Comparison of ENCODE assay signal across 21 mouse cellular contexts in genomic region chr1:159566046-159566445, GRCm38 (mm10). TPM values are rescaled to one million over a fixed set of nuclear protein-coding genes. Genes with fewer than 3 reads are reported as not detected.
DNase-seq lines count a peak whose midpoint lies in the region; ATAC-seq and TF ChIP-seq lines count a peak whose summit lies in the region.
"Had no signal": no experiment of that assay in that cellular context is flagged by ENCODE, and none has a peak within 500 bp of the region (broad histone marks: within the 10 kb centered on the region; RNA-seq: fewer than 3 reads in every experiment).

No protein-coding gene starts in this region.

- DNase-seq in heart, adult 11 months = peak; percentile 55
- DNase-seq in heart, adult 9 months (ENCODE audit: low spot score in 2 of 2) = no peak
- peak; percentile 77 for DNase-seq in midbrain, embryonic 11.5 days (ENCODE audit: low spot score, missing footprints)
- peak; percentile 35 for DNase-seq in ES-CJ7 (ENCODE audit: low read depth, low spot score)
- no peak for DNase-seq in brain, embryonic 14.5 days (ENCODE audit: low read depth)
- no peak for DNase-seq in testis, postnatal 10 days (ENCODE audit: low spot score)
- DNase-seq in right cerebral cortex, adult 18-20 months = no peak
- DNase-seq: adrenal gland, postnatal 36 days; cerebellum, adult 2 months; gastrocnemius, postnatal 14 days; heart, postnatal 10 days; kidney, adult 8-10 months; kidney, postnatal 36 days; thymus, postnatal 14 days had no signal

- no peak for TF ChIP-seq POLR2A in brain, embryonic 14.5 days (IDR thresholded peaks at IDR 0.05; ENCODE audit: borderline replicate concordance, extremely low read depth, insufficient read depth, insufficient read length, poor library complexity, severe bottlenecking)

- H3K4me2 ChIP-seq in midbrain, embryonic 11.5 days = no peak overlapping the region
- no peak overlapping the region for H3K4me2 ChIP-seq in midbrain, embryonic 15.5 days
- H3K4me2 ChIP-seq: forebrain, embryonic 12.5 days; heart, embryonic 11.5 days; limb, embryonic 13.5 days; midbrain, embryonic 13.5 days; neural tube, embryonic 15.5 days had no signal

- no peaks in the 10 kb centered on the region for H3K36me3 ChIP-seq in midbrain, embryonic 11.5 days (ENCODE audit: control insufficient read depth, insufficient read depth, low read length)
- H3K36me3 ChIP-seq in midbrain, embryonic 15.5 days (replicated peaks) = no peaks in the 10 kb centered on the region
- H3K36me3 ChIP-seq: forebrain, embryonic 12.5 days; limb, embryonic 13.5 days; midbrain, embryonic 13.5 days; neural tube, embryonic 15.5 days had no signal

- no peak overlapping the region for H3K9ac ChIP-seq in midbrain, embryonic 11.5 days (ENCODE audit: low read length)
- H3K9ac ChIP-seq in midbrain, embryonic 15.5 days = no peak overlapping the region
- H3K9ac ChIP-seq: forebrain, embryonic 12.5 days; limb, embryonic 13.5 days; liver, embryonic 14.5 days; midbrain, embryonic 13.5 days; neural tube, embryonic 15.5 days had no signal

- 78% methylated on average over 6 of the region's 6 CpGs for WGBS in midbrain, embryonic 11.5 days
- 81% methylated on average over 6 of the region's 6 CpGs for WGBS in midbrain, embryonic 15.5 days

- TF ChIP-seq CTCF in brain, embryonic 14.5 days (IDR thresholded peaks at IDR 0.05; ENCODE audit: borderline replicate concordance, extremely low read depth, insufficient read depth, insufficient read length) = peak; percentile 29; the same call in 1 of the 2 replicates

- H3K4me3 ChIP-seq in midbrain, embryonic 11.5 days (ENCODE audit: low read depth, low read length) = no peak overlapping the region
- no peak overlapping the region for H3K4me3 ChIP-seq in midbrain, embryonic 15.5 days
- H3K4me3 ChIP-seq: forebrain, embryonic 12.5 days; limb, embryonic 13.5 days; midbrain, embryonic 13.5 days; neural tube, embryonic 15.5 days had no signal

- H3K4me1 ChIP-seq in midbrain, embryonic 11.5 days (ENCODE audit: control insufficient read depth, insufficient read depth, low read length) = no peaks in the 10 kb centered on the region
- H3K4me1 ChIP-seq in midbrain, embryonic 15.5 days = peaks cover 8% of the 10 kb centered on the region

- no peaks in the 10 kb centered on the region for H3K9me3 ChIP-seq in midbrain, embryonic 11.5 days (ENCODE audit: control insufficient read depth, low read length)
- H3K9me3 ChIP-seq in midbrain, embryonic 15.5 days = no peaks in the 10 kb centered on the region
- H3K9me3 ChIP-seq: forebrain, embryonic 12.5 days; limb, embryonic 13.5 days; midbrain, embryonic 13.5 days; neural tube, embryonic 15.5 days had no signal

- no peaks in the 10 kb centered on the region for H3K27me3 ChIP-seq in midbrain, embryonic 11.5 days (ENCODE audit: control insufficient read depth, insufficient read depth, low read length)
- no peaks in the 10 kb centered on the region for H3K27me3 ChIP-seq in midbrain, embryonic 15.5 days (replicated peaks)
- H3K27me3 ChIP-seq: limb, embryonic 13.5 days; midbrain, embryonic 13.5 days; neural tube, embryonic 15.5 days had no signal

- no peak for ATAC-seq in midbrain, embryonic 11.5 days (ENCODE audit: low FRiP score)
- no peak for ATAC-seq in midbrain, embryonic 15.5 days (replicated peaks)
- ATAC-seq: midbrain, embryonic 13.5 days had no signal

- no peak overlapping the region for H3K27ac ChIP-seq in midbrain, embryonic 11.5 days (ENCODE audit: low read depth, low read length)
- H3K27ac ChIP-seq in midbrain, embryonic 15.5 days = no peak overlapping the region
- H3K27ac ChIP-seq: forebrain, embryonic 12.5 days; limb, embryonic 13.5 days; liver, embryonic 14.5 days; midbrain, embryonic 13.5 days; neural tube, embryonic 15.5 days had no signal

RNA-seq across cellular contexts. Expression of gene Tnr, which starts 42.5 kb away (rescaled TPM):
- polyA plus RNA-seq in midbrain, embryonic 11.5 days (2014; fragmentation: Nextera tagmentation; extraction: Ambion mirVana) = 0.16 and 0.77 TPM in 2 replicates
- polyA plus RNA-seq in midbrain, embryonic 15.5 days (2015; fragmentation: Nextera tagmentation; extraction: Ambion mirVana) = 6.0 and 6.6 TPM in 2 replicates
- polyA plus RNA-seq in brain, embryonic 14.5 days (2012; rRNA removed) = 3.9 and 6.9 TPM in 2 replicates

Comparison
In these comparisons a context has a peak if more than half of its experiments do, and no peak if none do; other contexts are left out.
1. DNase-seq: peak in heart, adult 11 months (single experiment), midbrain, embryonic 11.5 days (single experiment) and ES-CJ7 (single experiment); none in heart, adult 9 months (0 of 2), brain, embryonic 14.5 days (single experiment), testis, postnatal 10 days (single experiment) and right cerebral cortex, adult 18-20 months (single experiment).